Mouse (Mus musculus) midbrain, embryonic 11.5 days (tissue): Measurements from ENCODE around the gene Vmp1. TPM values are rescaled to one million over a fixed set of nuclear protein-coding genes. Genes with fewer than 3 reads are reported as not detected.

Experiments
- ATAC-seq: fragments of 200-750 bp; cut with Nextera tagmentation; 2 replicates; pipeline ENCODE4 v1.8.0; 2017; ENCODE audit warnings: moderate TSS enrichment, moderate library complexity; ENCODE audit not compliant: low FRiP score
- DNase-seq: peaks from one replicate; pipeline ENCODE4 v3.0.0; 2015; ENCODE audit warnings: low spot score; ENCODE audit errors: missing footprints
- H3K27ac ChIP-seq: fragments of 300-500 bp; sonication (generic); 2 replicates; pipeline ENCODE4 v1.5.1; 2014; ENCODE audit warnings: low read depth, low read length
- H3K27me3 ChIP-seq: fragments of 300-500 bp; sonication (generic); 2 replicates; pipeline ENCODE4 v1.6.1; 2014; ENCODE audit warnings: mild to moderate bottlenecking, low read length, moderate library complexity, mixed read lengths; ENCODE audit not compliant: control insufficient read depth, insufficient read depth
- H3K36me3 ChIP-seq: fragments of 300-500 bp; sonication (generic); 2 replicates; pipeline ENCODE4 v1.6.1; 2014; ENCODE audit warnings: mild to moderate bottlenecking, low read length, moderate library complexity, mixed read lengths; ENCODE audit not compliant: control insufficient read depth, insufficient read depth
- H3K4me1 ChIP-seq: fragments of 300-500 bp; sonication (generic); 2 replicates; pipeline ENCODE4 v1.6.1; 2014; ENCODE audit warnings: low read length; ENCODE audit not compliant: control insufficient read depth, insufficient read depth
- H3K4me2 ChIP-seq: fragments of 300-500 bp; sonication (generic); 2 replicates; pipeline ENCODE4 v1.6.1; 2014; ENCODE audit warnings: mild to moderate bottlenecking, moderate library complexity
- H3K4me3 ChIP-seq: fragments of 300-500 bp; sonication (generic); 2 replicates; pipeline ENCODE4 v1.5.1; 2014; ENCODE audit warnings: low read depth, low read length
- H3K9ac ChIP-seq: fragments of 300-500 bp; sonication (generic); 2 replicates; pipeline ENCODE4 v1.6.1; 2014; ENCODE audit warnings: low read length
- H3K9me3 ChIP-seq: fragments of 300-500 bp; sonication (generic); 2 replicates; pipeline ENCODE4 v1.6.1; 2016; ENCODE audit warnings: low read length; ENCODE audit not compliant: control insufficient read depth
- WGBS: fragments of 180-500 bp; shearing (Covaris S2); extraction: QIAGEN DNeasy Blood & Tissue Kit; methylation state at CpG from one replicate; pipeline ENCODE4 v1.1.7; 2014; 5-methylcytosine and 5-hydroxymethylcytosine counted together
- polyA plus RNA-seq: library from polyadenylated mRNA; unstranded; fragments of >200 nt; fragmentation: Nextera tagmentation; extraction: Ambion mirVana; gene quantifications from 2 replicates; pipeline ENCODE4 v1.2.1, GENCODE M21; 2014

The Vmp1 gene
- polyA plus RNA-seq, 1 experiment from 2014 or later = 93.7 TPM

DNA sequence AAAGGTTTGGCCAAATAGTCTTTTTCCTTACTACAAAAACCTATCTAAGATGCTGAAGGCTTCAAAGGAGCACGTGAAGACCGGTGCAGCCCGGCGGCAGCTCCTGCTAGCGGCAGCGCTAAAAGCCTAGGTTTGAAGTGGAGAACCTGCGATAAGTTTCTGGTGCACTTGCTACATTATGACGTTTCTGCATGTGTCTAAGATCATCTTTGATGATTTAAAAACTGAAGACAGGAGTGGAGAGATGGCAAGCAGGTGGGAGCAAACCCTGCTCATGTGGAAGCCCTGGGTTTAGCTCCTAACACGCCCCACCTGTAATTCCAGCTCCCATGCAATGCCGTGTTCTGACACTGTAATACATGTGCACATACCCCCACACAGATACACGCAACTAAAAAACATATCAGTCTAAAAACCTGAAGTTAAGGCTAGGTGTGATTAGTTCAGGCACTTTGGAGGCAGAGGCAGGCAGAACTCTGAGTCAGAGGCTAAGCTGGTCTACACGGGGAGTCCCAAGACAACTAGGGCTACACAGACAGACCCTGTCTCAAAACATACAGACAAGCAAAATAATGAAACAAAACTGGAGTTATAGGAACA lies 101.6 kb downstream of the Vmp1 start:
- ATAC-seq (no peak), DNase-seq (no peak)
- Histone ChIP-seq H3K4me3 (no peak overlapping the region), H3K27me3 (no peaks in the 10 kb centered on the region), H3K9me3 (no peaks in the 10 kb centered on the region), H3K4me2 (no peak overlapping the region), H3K4me1 (peaks cover 5% of the 10 kb centered on the region; the same call in 1 of the 2 replicates), H3K27ac (no peak overlapping the region), H3K9ac (no peak overlapping the region), H3K36me3 (no peaks in the 10 kb centered on the region)
- 94% methylated on average over 12 of the region's 12 CpGs for WGBS

DNA sequence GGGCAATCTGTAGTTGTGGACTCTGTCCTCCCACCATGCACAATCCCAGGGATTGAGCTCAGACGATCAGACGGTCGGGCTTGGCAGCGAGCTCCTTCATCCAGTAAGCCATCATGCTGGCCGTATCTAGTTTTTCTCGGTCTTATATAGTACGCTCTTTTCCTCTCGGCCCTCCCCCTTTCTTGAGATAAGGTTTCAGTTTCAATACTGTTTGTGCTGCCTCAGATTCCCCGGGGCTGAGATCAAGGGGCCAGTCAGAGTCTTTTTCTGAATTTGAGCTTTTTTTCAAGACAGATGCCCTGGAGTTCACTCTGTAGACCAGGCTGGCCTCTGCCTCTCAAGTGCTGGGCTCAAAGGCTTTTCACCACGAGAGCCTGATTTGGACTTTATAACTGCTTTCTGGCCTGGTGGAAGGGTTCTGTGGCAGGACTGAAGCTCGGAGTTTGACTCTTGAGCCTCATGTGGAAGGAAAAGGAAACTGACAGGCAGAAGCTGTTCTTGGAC lies 102.3 kb downstream of the Vmp1 start:
- DNase-seq (no peak), ATAC-seq (no peak)
- WGBS = 74% methylated on average over 11 of the region's 11 CpGs
- Histone ChIP-seq H3K4me2 (no peak overlapping the region), H3K4me1 (no peaks in the 10 kb centered on the region), H3K9ac (no peak overlapping the region), H3K27me3 (no peaks in the 10 kb centered on the region), H3K36me3 (no peaks in the 10 kb centered on the region), H3K9me3 (no peaks in the 10 kb centered on the region), H3K27ac (no peak overlapping the region), H3K4me3 (no peak overlapping the region)

- H3K9me3 ChIP-seq = no peaks in the 10 kb centered on the region
- H3K4me1 ChIP-seq = no peaks in the 10 kb centered on the region
- no peak overlapping the region for H3K27ac ChIP-seq
- no peaks in the 10 kb centered on the region for H3K36me3 ChIP-seq
- no peaks in the 10 kb centered on the region for H3K27me3 ChIP-seq
- H3K4me3 ChIP-seq = no peak overlapping the region
- no peak overlapping the region for H3K9ac ChIP-seq
- H3K4me2 ChIP-seq = no peak overlapping the region
- ATAC-seq (no peak), DNase-seq (no peak)
- WGBS = 86% methylated on average over 9 of the region's 9 CpGs
Observed at GRCm38 (mm10) chr11:86580319-86581113, 103.1 kb downstream of the Vmp1 start.

- no peaks in the 10 kb centered on the region for H3K4me1 ChIP-seq
- ATAC-seq = no peak
- DNase-seq = no peak
- no peak overlapping the region for H3K4me2 ChIP-seq
- 88% methylated on average over 10 of the region's 10 CpGs for WGBS
- no peak overlapping the region for H3K4me3 ChIP-seq
- no peak overlapping the region for H3K9ac ChIP-seq
- no peaks in the 10 kb centered on the region for H3K27me3 ChIP-seq
- H3K27ac ChIP-seq = no peak overlapping the region
- H3K36me3 ChIP-seq = no peaks in the 10 kb centered on the region
- no peaks in the 10 kb centered on the region for H3K9me3 ChIP-seq
Observed at GRCm38 (mm10) chr11:86579731-86580318, 103.8 kb downstream of the Vmp1 start.

GRCm38 (mm10) chr11:86578809-86579730 lies 104.6 kb downstream of the Vmp1 start:
- no peak overlapping the region for H3K9ac ChIP-seq
- H3K36me3 ChIP-seq = no peaks in the 10 kb centered on the region
- DNase-seq (no peak), ATAC-seq (no peak)
- no peak overlapping the region for H3K27ac ChIP-seq
- no peaks in the 10 kb centered on the region for H3K4me1 ChIP-seq
- no peaks in the 10 kb centered on the region for H3K27me3 ChIP-seq
- 72% methylated on average over 25 of the region's 25 CpGs for WGBS
- no peak overlapping the region for H3K4me3 ChIP-seq
- H3K9me3 ChIP-seq = no peaks in the 10 kb centered on the region
- no peak overlapping the region for H3K4me2 ChIP-seq

DNA sequence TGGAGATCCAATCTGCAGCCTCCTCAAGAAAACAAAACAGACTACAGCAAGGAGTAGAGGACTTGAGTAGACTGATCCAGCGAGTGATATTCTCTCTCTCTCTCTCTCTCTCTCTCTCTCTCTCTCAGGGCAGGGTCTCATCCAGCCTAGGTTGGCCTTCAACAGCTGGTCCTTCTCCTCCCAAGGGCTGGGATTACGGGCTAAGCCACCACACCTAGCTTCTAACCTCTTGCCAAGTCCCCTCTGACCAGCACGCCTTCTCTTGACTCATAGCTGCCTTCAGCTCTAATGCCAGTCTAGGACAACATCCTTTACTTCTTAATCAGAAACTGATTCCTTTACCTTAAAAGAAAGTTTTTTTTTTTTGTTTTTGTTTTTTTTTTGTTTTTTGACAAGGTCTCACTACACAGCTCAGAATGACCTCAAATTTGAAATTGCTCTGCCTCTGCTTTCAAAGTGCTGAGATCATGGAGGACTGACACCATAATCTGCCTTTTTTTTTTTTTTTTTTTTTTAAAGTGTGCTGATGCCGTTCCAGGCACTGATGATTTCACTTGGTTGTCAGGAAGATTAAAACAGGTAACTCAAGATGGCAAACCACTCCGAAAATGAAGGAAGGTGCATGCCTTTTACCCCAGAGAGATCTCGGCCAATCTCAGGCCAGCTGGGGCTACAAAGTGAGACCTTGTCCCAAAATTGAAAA lies 105.4 kb downstream of the Vmp1 start:
- Histone ChIP-seq H3K9me3 (no peaks in the 10 kb centered on the region), H3K9ac (no peak overlapping the region; the same call in 1 of the 2 replicates), H3K4me3 (no peak overlapping the region), H3K36me3 (no peaks in the 10 kb centered on the region), H3K27me3 (no peaks in the 10 kb centered on the region), H3K27ac (no peak overlapping the region), H3K4me1 (no peaks in the 10 kb centered on the region), H3K4me2 (no peak overlapping the region)
- WGBS = 84% methylated on average over 6 of the region's 6 CpGs
- ATAC-seq (no peak), DNase-seq (no peak)

DNA sequence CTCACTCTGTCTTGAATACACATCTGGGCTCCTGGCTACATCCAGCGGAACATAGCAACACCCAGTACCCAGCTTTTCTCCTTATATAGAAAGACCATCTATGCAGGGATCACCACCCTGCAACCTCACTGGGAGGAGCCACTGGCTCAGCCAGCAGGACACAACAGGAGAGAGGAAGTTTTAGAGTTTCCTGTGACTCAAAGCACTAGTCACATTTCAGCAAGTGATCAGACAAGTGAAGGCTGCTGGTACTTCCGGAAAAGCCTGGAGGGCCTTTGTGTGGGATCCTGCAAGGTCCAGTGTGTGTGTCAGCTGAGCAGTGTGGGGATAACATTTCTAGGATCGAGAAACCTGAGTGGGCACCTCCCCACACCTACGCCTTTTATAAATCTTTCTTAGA lies 106.4 kb downstream of the Vmp1 start:
- no peak overlapping the region for H3K4me3 ChIP-seq
- no peak for DNase-seq
- H3K36me3 ChIP-seq = no peaks in the 10 kb centered on the region
- H3K9ac ChIP-seq = no peak overlapping the region
- no peak overlapping the region for H3K4me2 ChIP-seq
- no peaks in the 10 kb centered on the region for H3K4me1 ChIP-seq
- ATAC-seq = no peak
- WGBS = 83% methylated on average over 4 of the region's 4 CpGs
- H3K27me3 ChIP-seq = no peaks in the 10 kb centered on the region
- H3K27ac ChIP-seq = no peak overlapping the region
- no peaks in the 10 kb centered on the region for H3K9me3 ChIP-seq

DNA sequence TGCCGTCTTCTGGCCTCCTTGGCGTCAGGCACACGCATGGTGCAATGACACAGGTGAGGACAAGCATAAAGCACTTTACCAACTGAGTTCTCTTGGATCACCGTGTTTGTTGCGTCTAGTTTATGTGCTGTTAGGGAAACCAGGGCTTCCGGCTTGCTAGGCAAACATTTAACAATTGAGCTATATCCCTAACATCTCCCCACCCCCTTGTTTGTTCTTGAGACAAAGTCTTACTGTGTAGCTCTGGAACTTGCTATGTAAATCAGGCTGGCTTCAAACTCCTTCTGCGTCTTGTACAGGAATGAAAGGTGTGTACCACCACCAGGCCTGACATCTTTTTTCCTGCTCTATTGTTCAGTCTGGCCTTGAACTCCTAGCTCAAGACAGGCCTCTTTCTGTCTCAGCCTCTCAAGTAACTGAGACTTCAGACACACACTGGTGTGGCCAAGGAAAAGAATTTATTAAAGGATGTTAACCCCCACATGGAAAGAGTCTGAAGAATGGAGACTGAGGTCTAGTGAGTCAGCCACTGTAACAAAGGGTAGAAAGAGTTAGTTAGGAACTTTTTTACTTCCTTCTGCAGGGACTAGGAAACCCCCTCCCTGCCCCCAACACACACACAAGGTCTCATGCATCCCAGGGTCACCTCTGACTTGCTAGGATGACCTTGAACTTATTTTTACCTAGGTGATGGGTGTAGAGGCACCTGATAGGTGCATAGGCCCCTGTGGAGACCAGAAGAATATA lies 107.8 kb downstream of the Vmp1 start:
- no peaks in the 10 kb centered on the region for H3K27me3 ChIP-seq
- no peaks in the 10 kb centered on the region for H3K4me1 ChIP-seq
- no peak overlapping the region for H3K9ac ChIP-seq
- no peak overlapping the region for H3K4me3 ChIP-seq
- whole genome bisulfite sequencing = 79% methylated on average over 7 of the region's 7 CpGs
- no peak overlapping the region for H3K4me2 ChIP-seq
- no peaks in the 10 kb centered on the region for H3K9me3 ChIP-seq
- H3K27ac ChIP-seq = no peak overlapping the region
- ATAC-seq (no peak), DNase-seq (no peak)
- H3K36me3 ChIP-seq = no peaks in the 10 kb centered on the region
